Mouse (Mus musculus): ENCODE measurements around the gene Tox2. TPM values are rescaled to one million over a fixed set of nuclear protein-coding genes. Genes with fewer than 3 reads are reported as not detected.

The Tox2 gene
- polyA plus RNA-seq, 1 experiment from 2014 or later: 0.67 TPM

DNA sequence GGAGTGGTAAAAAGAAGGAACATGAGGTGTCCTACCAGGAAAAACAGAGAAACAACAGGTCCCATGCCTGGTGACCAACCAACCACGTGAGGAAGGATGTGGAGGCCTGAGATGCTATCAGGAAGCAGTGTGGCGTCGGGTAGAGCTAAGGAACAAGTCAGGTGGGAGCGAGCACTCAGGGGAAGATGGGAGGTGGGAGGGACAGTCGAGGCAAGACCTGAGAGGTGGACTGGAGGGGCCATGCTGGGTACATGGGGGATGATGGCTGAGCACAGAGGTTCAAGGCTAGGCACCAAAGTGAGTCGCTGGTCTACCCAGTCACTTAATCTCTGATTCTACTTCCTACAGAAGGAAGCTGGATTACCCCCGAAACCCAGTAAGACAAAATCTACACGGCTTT, 152.7 kb downstream of the Tox2 start:
- peak overlapping the region; percentile 65 for H3K4me3 ChIP-seq (ENCODE audit: low read depth, low read length)
- WGBS (ENCODE audit: insufficient replicate concordance): 31% methylated on average over 8 of the region's 8 CpGs
- no peaks in the 10 kb centered on the region for H3K9me3 ChIP-seq (replicated peaks; ENCODE audit: control insufficient read depth, low read length)
- H3K4me1 ChIP-seq (ENCODE audit: control insufficient read depth, low read depth, low read length): peaks cover 35% of the 10 kb centered on the region
- peak overlapping the region; percentile 63 for H3K9ac ChIP-seq (ENCODE audit: low read depth, low read length)
- H3K27ac ChIP-seq (ENCODE audit: low read length): peak overlapping the region; percentile 90
- ATAC-seq (ENCODE audit: low read depth): no peak
- no peaks in the 10 kb centered on the region for H3K27me3 ChIP-seq (ENCODE audit: control insufficient read depth, insufficient read depth, low read depth, low read length)
- H3K36me3 ChIP-seq (ENCODE audit: control insufficient read depth, insufficient read depth): no peaks in the 10 kb centered on the region
- H3K4me2 ChIP-seq (ENCODE audit: low read depth, low read length): peak overlapping the region; percentile 66

DNA sequence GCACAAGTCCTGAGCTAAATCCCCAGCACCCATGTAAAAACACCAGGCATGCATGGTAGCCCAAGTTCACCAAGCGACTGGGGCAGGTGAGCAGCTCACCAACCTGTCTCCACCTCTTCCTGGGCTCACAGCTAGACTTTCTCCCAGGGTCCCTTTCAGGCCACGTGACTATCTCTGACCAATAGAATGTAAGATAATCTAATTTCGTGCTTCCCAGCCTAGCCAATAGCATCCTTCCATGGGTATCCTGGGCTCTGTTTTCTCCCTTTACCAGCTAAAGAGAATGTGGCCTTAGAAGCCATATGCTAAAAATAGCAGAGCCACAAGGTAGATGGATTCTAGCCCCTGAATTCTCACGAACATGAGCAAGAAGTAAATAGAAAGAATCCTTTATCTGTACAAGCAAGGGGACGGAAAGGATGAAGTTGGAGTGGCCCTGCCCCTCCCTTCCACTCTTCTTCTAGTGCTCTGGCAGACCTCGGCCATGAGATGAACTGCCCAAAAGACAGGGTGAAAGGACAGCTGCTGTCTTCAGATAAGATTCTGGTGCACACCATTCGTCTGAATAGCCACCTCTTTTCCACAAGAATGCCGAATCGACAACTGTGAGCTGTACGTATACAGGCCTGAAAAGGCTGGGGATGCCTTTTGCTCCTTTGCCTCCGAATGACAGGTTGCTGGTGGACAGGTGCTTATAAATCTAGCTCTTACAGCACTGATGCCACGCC, 153.4 kb downstream of the Tox2 start:
- peak; percentile 85 for ATAC-seq (ENCODE audit: low read depth)

DNA sequence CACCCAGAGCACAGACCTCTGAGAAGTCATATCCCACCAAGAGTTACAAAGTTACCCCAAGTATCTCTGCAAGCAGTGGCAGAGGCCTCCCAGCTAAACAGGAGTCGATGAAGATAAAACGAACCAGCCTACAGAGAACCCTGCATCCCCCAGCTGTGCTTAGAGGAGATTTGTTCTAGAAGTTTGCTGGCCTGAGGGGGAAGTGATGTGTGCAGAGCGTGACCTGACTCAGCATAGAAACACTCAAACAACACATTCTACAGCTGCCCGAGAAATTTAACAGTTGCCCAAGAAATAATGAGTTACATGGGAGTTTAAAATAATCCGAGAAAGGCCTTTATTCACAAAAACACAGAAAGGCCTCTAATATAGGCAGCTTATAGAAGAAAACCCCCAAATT, 155.7 kb downstream of the Tox2 start:
- peak; percentile 65 for ATAC-seq (ENCODE audit: low read depth)
- 28% methylated on average over 5 of the region's 5 CpGs for WGBS (ENCODE audit: insufficient replicate concordance)
- Histone ChIP-seq H3K9ac (ENCODE audit: low read depth, low read length) (peak overlapping the region; percentile 2), H3K4me3 (ENCODE audit: low read depth, low read length) (no peak overlapping the region), H3K4me1 (ENCODE audit: control insufficient read depth, low read depth, low read length) (peaks cover 53% of the 10 kb centered on the region), H3K9me3 (replicated peaks; ENCODE audit: control insufficient read depth, low read length) (no peaks in the 10 kb centered on the region), H3K27ac (ENCODE audit: low read length) (peak overlapping the region; percentile 84), H3K4me2 (ENCODE audit: low read depth, low read length) (peak overlapping the region; percentile 66), H3K36me3 (ENCODE audit: control insufficient read depth, insufficient read depth) (no peaks in the 10 kb centered on the region), H3K27me3 (ENCODE audit: control insufficient read depth, insufficient read depth, low read depth, low read length) (no peaks in the 10 kb centered on the region)

More for the DNA sequence above, 153.4 kb downstream of the Tox2 start:
- H3K27me3 ChIP-seq (ENCODE audit: control insufficient read depth, insufficient read depth, low read depth, low read length): no peaks in the 10 kb centered on the region
- peak overlapping the region; percentile 90 for H3K27ac ChIP-seq (ENCODE audit: low read length)
- H3K9ac ChIP-seq (ENCODE audit: low read depth, low read length): peak overlapping the region; percentile 63
- H3K4me1 ChIP-seq (ENCODE audit: control insufficient read depth, low read depth, low read length): peaks cover 35% of the 10 kb centered on the region
- peak overlapping the region; percentile 66 for H3K4me2 ChIP-seq (ENCODE audit: low read depth, low read length)
- H3K36me3 ChIP-seq (ENCODE audit: control insufficient read depth, insufficient read depth): no peaks in the 10 kb centered on the region
- peak overlapping the region; percentile 65 for H3K4me3 ChIP-seq (ENCODE audit: low read depth, low read length)
- no peaks in the 10 kb centered on the region for H3K9me3 ChIP-seq (replicated peaks; ENCODE audit: control insufficient read depth, low read length)
- 30% methylated on average over 12 of the region's 12 CpGs for WGBS (ENCODE audit: insufficient replicate concordance)

- no peaks in the 10 kb centered on the region for H3K27me3 ChIP-seq (ENCODE audit: control insufficient read depth, insufficient read depth, low read depth, low read length)
- H3K9me3 ChIP-seq (replicated peaks; ENCODE audit: control insufficient read depth, low read length): no peaks in the 10 kb centered on the region
- no peak for ATAC-seq (ENCODE audit: low read depth)
- H3K4me2 ChIP-seq (ENCODE audit: low read depth, low read length): peak overlapping the region; percentile 66; the same call in 1 of the 2 replicates
- H3K27ac ChIP-seq (ENCODE audit: low read length): peak overlapping the region; percentile 84
- no peaks in the 10 kb centered on the region for H3K36me3 ChIP-seq (ENCODE audit: control insufficient read depth, insufficient read depth)
- H3K9ac ChIP-seq (ENCODE audit: low read depth, low read length): peak overlapping the region; percentile 35; the same call in 1 of the 2 replicates
- peaks cover 55% of the 10 kb centered on the region for H3K4me1 ChIP-seq (ENCODE audit: control insufficient read depth, low read depth, low read length)
- no peak overlapping the region for H3K4me3 ChIP-seq (ENCODE audit: low read depth, low read length)
- WGBS (ENCODE audit: insufficient replicate concordance): 18% methylated on average over 2 of the region's 2 CpGs
These were observed 156.3 kb downstream of the Tox2 start for GRCm38 (mm10) chr2:163359253-163359652.

DNA sequence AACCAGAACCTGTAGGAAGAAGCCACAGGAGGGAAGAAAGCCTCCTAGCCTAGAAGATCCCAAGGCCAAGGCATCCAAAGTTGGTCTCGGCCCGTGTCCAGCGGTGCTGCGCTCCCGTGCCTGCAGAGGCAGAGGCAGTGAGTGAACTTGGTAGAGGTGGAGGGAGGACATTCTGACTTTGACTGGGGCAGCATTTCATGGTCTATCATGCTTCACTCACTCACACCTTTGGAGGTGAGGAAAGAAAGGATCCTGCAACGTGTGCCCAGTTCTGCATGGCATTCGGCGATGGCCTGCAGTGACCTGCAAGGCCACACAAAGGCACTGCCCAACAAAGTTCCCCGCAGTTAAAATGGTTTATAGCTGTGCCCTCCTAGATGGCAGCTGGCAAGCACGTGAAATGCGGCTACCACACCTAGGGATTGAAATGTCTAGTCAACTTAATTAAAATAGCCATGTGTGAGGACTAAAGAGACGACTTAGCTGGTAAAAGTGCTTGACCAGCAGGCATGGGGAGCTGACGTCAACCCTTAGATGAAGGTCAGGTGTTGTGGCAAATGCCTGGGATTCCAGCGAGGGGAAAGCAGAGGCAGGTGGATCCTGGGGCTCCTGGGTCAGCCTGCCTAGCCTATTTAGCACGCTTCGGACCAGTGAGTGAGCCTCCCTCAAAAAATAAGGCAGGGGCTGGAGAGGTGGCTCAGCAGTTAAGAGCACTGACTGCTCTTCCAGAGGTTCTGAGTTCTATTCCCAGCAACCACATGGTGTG, 158.1 kb downstream of the Tox2 start:
- H3K27ac ChIP-seq (ENCODE audit: low read length): 0 out of 2 replicates have a peak overlapping the region, but pooled peaks have one; percentile 1
- no peaks in the 10 kb centered on the region for H3K36me3 ChIP-seq (ENCODE audit: control insufficient read depth, insufficient read depth)
- H3K4me2 ChIP-seq (ENCODE audit: low read depth, low read length): no peak overlapping the region
- H3K4me3 ChIP-seq (ENCODE audit: low read depth, low read length): no peak overlapping the region
- no peaks in the 10 kb centered on the region for H3K9me3 ChIP-seq (replicated peaks; ENCODE audit: control insufficient read depth, low read length)
- whole genome bisulfite sequencing (ENCODE audit: insufficient replicate concordance): 79% methylated on average over 16 of the region's 16 CpGs
- no peak overlapping the region for H3K9ac ChIP-seq (ENCODE audit: low read depth, low read length)
- ATAC-seq (ENCODE audit: low read depth): no peak
- H3K4me1 ChIP-seq (ENCODE audit: control insufficient read depth, low read depth, low read length): peaks cover 46% of the 10 kb centered on the region
- no peaks in the 10 kb centered on the region for H3K27me3 ChIP-seq (ENCODE audit: control insufficient read depth, insufficient read depth, low read depth, low read length)

- WGBS (ENCODE audit: insufficient replicate concordance): 27% methylated on average over 12 of the region's 12 CpGs
- Histone ChIP-seq H3K36me3 (ENCODE audit: control insufficient read depth, insufficient read depth) (no peaks in the 10 kb centered on the region), H3K9me3 (replicated peaks; ENCODE audit: control insufficient read depth, low read length) (no peaks in the 10 kb centered on the region), H3K27me3 (ENCODE audit: control insufficient read depth, insufficient read depth, low read depth, low read length) (no peaks in the 10 kb centered on the region), H3K4me1 (ENCODE audit: control insufficient read depth, low read depth, low read length) (peaks cover 41% of the 10 kb centered on the region), H3K9ac (ENCODE audit: low read depth, low read length) (peak overlapping the region; percentile 53), H3K4me3 (ENCODE audit: low read depth, low read length) (no peak overlapping the region), H3K27ac (ENCODE audit: low read length) (peak overlapping the region; percentile 72), H3K4me2 (ENCODE audit: low read depth, low read length) (peak overlapping the region; percentile 3; the same call in 1 of the 2 replicates)
- peak; percentile 61 for ATAC-seq (ENCODE audit: low read depth)
These were observed 160.3 kb downstream of the Tox2 start for GRCm38 (mm10) chr2:163362940-163363921.

GRCm38 (mm10) chr2:163364785-163365541, 162.0 kb downstream of the Tox2 start:
- no peaks in the 10 kb centered on the region for H3K36me3 ChIP-seq (ENCODE audit: control insufficient read depth, insufficient read depth)
- H3K9me3 ChIP-seq (replicated peaks; ENCODE audit: control insufficient read depth, low read length): no peaks in the 10 kb centered on the region
- no peaks in the 10 kb centered on the region for H3K27me3 ChIP-seq (ENCODE audit: control insufficient read depth, insufficient read depth, low read depth, low read length)
- H3K4me2 ChIP-seq (ENCODE audit: low read depth, low read length): no peak overlapping the region
- 62% methylated on average over 18 of the region's 18 CpGs for WGBS (ENCODE audit: insufficient replicate concordance)
- no peak overlapping the region for H3K9ac ChIP-seq (ENCODE audit: low read depth, low read length)
- no peak overlapping the region for H3K27ac ChIP-seq (ENCODE audit: low read length)
- H3K4me1 ChIP-seq (ENCODE audit: control insufficient read depth, low read depth, low read length): peaks cover 26% of the 10 kb centered on the region
- no peak overlapping the region for H3K4me3 ChIP-seq (ENCODE audit: low read depth, low read length)
- ATAC-seq (ENCODE audit: low read depth): no peak

GRCm38 (mm10) chr2:163370175-163370574, 167.2 kb downstream of the Tox2 start:
- Histone ChIP-seq H3K27me3 (ENCODE audit: control insufficient read depth, insufficient read depth, low read depth, low read length) (peaks cover 14% of the 10 kb centered on the region), H3K4me1 (ENCODE audit: control insufficient read depth, low read depth, low read length) (no peaks in the 10 kb centered on the region), H3K27ac (ENCODE audit: low read length) (no peak overlapping the region), H3K36me3 (ENCODE audit: control insufficient read depth, insufficient read depth) (no peaks in the 10 kb centered on the region), H3K9me3 (replicated peaks; ENCODE audit: control insufficient read depth, low read length) (no peaks in the 10 kb centered on the region), H3K4me2 (ENCODE audit: low read depth, low read length) (no peak overlapping the region), H3K4me3 (ENCODE audit: low read depth, low read length) (no peak overlapping the region), H3K9ac (ENCODE audit: low read depth, low read length) (no peak overlapping the region)
- ATAC-seq (ENCODE audit: low read depth): no peak
- WGBS (ENCODE audit: insufficient replicate concordance): 41% methylated on average over 4 of the region's 4 CpGs

All from liver, embryonic 16.5 days (tissue).